Mouse (Mus musculus) lung, adult 2 months (tissue): ENCODE measurements at regions not wholly inside any gene's neighbourhood (a gene's known extent, or its start where the extent isn't known, plus 50 kb on each side); places are given as distances from the start of the nearest gene placed in this dataset.

Experiments
- DNase-seq: peaks from one replicate; pipeline ENCODE4 v3.0.0; 2022
- H3K4me1 ChIP-seq: fragments of 200-500 bp; 2 replicates; pipeline ENCODE4 v1.6.1; 2011; ENCODE audit warnings: low read length; ENCODE audit not compliant: control insufficient read depth, insufficient read depth
- H3K4me3 ChIP-seq: fragments of 200-500 bp; replicated peaks from 2 replicates; pipeline ENCODE3; 2011; ENCODE audit warnings: low read depth, mild to moderate bottlenecking, control low read depth, low read length; ENCODE audit errors: extremely low read depth
- CTCF ChIP-seq: fragments of 200-500 bp; IDR thresholded peaks from 2 replicates; pipeline ENCODE4 v1.5.1; 2011; ENCODE audit warnings: mild to moderate bottlenecking, low read length, control low read depth; ENCODE audit not compliant: insufficient read depth
- POLR2A ChIP-seq: fragments of 200-500 bp; IDR thresholded peaks from 2 replicates; pipeline ENCODE4 v1.6.1; 2011; ENCODE audit warnings: low read depth, mild to moderate bottlenecking, control low read depth, low read length, borderline replicate concordance; ENCODE audit errors: extremely low read depth
- WGBS: fragments of 180-500 bp; shearing (Covaris S2); methylation state at CpG from one replicate; pipeline ENCODE4 v1.1.7; 2018; 5-methylcytosine and 5-hydroxymethylcytosine counted together

DNA sequence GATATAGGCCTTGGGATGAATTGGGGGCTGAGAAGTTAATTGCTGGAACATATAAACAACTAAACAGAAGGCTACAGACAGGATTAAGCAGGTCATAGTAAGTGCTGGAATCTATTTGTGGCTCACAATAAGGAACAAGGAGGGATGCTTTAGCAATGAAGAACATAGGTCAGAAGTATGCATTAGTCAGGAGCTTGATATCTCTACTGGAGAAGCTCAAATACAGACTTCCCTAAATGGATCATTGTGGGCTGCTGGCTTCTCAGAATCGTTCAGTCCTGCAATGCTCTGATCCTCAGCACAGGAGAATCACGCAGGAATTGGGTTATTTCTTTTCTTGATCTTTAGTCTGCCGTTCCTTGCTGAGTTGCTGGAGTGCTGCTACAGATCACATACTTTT lies 428.6 kb upstream of the Cited2 start:
- TF ChIP-seq POLR2A (no peak), CTCF (no peak)
- DNase-seq, result no peak
- WGBS, result 74% methylated on average over 3 of the region's 3 CpGs
- Histone ChIP-seq H3K4me3 (no peak overlapping the region), H3K4me1 (no peaks in the 10 kb centered on the region)

GRCm38 (mm10) chr10:17295157-17295556 lies 427.9 kb upstream of the Cited2 start:
- DNase-seq, result no peak
- TF ChIP-seq CTCF, result no peak
- no peak for TF ChIP-seq POLR2A
- 59% methylated on average over 3 of the region's 3 CpGs for WGBS
- no peaks in the 10 kb centered on the region for H3K4me1 ChIP-seq
- no peak overlapping the region for H3K4me3 ChIP-seq

DNA sequence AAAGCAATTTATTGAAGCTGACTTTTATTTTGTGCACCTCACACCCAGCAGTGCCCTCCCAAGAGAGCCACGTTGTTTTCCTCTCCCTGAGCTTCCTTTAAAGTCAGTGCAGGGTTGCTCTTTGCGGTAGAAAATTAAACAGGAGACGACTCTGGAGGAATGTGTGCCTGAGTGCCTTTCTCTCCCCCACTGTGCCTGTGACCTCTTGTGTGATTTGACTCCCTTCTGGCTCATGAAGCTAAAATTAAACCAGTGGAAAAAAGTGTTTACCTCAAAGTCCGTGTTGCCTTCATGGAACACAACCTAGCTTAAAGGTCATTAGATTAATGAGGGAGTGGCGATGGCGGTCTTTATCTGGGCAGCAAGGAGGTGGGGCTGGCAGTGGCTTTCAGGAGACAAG lies 423.4 kb upstream of the Cited2 start:
- H3K4me1 ChIP-seq, result no peaks in the 10 kb centered on the region
- DNase-seq, result no peak
- 31% methylated on average over 6 of the region's 6 CpGs for WGBS
- H3K4me3 ChIP-seq, result no peak overlapping the region
- no peak for TF ChIP-seq CTCF
- no peak for TF ChIP-seq POLR2A

DNA sequence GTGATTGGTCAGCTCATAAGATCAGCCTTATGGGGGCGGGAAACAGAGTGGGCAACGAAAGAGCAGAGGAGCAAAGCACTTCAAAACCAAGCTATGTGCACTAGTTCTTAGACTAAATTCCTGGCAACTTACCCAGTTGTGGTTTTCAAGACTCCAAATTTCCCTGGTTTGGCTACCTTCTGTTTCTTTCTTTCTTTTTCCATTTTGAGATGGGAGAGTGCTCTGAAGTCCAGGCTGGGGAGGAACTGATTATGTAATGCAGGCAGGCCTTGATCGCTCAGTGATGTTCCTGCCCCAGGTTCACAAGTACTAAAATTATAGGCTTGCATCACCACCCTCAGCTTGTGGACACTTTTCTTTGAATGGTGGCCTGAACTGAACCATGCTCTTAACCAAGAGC lies 396.3 kb upstream of the Cited2 start:
- Histone ChIP-seq H3K4me1 (no peaks in the 10 kb centered on the region), H3K4me3 (no peak overlapping the region)
- WGBS, result 65% methylated on average over 3 of the region's 3 CpGs
- DNase-seq, result no peak
- TF ChIP-seq CTCF (no peak), POLR2A (no peak)

- Histone ChIP-seq H3K4me3 (peak overlapping the region; percentile 41), H3K4me1 (no peaks in the 10 kb centered on the region)
- no peak for TF ChIP-seq POLR2A
- TF ChIP-seq CTCF, result no peak
- DNase-seq, result no peak
- 13% methylated on average over 6 of the region's 6 CpGs for WGBS
Measured at GRCm38 (mm10) chr10:17330904-17331606, 392.0 kb upstream of the Cited2 start.

- DNase-seq, result no peak
- TF ChIP-seq CTCF, result no peak
- Histone ChIP-seq H3K4me1 (no peaks in the 10 kb centered on the region), H3K4me3 (peak overlapping the region; percentile 41)
- WGBS, result 8% methylated on average over 7 of the region's 7 CpGs
Measured at GRCm38 (mm10) chr10:17331607-17332008, 391.4 kb upstream of the Cited2 start.

- no peaks in the 10 kb centered on the region for H3K4me1 ChIP-seq
- TF ChIP-seq CTCF (no peak), POLR2A (no peak)
- no peak for DNase-seq
- WGBS, result 60% methylated on average over 6 of the region's 6 CpGs
- H3K4me3 ChIP-seq, result no peak overlapping the region
Measured at GRCm38 (mm10) chr10:17332025-17332767, 390.8 kb upstream of the Cited2 start.

DNA sequence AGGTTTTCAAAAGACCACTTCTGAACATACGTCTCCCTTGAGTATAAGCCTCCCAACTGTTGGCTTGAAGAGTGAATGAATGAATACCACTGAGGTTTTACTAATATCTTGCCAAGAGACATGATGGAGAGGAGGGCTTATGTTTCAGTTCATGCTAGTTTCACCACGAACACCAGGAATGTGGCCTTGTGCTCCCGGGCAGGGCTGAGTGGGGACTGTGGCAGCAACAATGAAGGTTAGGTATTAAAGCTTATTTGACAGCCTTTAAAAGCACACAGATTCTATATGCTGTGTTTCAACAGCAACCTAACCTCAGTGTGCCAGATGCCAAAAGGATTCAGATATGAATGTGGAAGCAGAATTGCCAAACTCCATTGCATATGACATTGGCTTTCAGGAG lies 390.0 kb upstream of the Cited2 start:
- 70% methylated on average over 3 of the region's 3 CpGs for WGBS
- Histone ChIP-seq H3K4me1 (no peaks in the 10 kb centered on the region), H3K4me3 (no peak overlapping the region)
- no peak for DNase-seq
- TF ChIP-seq POLR2A (no peak), CTCF (no peak)

DNA sequence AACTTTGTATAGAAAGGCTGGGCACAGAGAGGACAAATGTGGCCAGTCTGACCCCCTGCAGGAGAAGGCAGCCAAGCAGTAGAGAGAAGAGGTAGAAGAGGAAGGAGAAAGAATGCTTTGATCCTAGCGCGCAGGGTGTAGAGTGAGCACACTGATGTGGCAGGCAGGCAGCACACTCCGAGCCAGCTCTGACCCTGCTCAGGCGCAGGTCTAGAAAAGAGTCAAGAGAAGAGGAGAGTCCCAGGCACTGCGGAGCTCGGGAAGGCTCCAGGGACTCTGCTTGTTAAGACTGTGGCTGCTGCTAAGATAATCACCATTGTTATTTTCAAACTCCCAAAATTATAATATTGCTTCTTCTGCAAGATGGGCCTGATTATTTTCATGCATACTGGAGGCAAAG lies 389.3 kb upstream of the Cited2 start:
- H3K4me3 ChIP-seq, result no peak overlapping the region
- no peak for DNase-seq
- TF ChIP-seq CTCF, result no peak
- TF ChIP-seq POLR2A, result no peak
- H3K4me1 ChIP-seq, result no peaks in the 10 kb centered on the region
- 36% methylated on average over 6 of the region's 6 CpGs for WGBS

DNA sequence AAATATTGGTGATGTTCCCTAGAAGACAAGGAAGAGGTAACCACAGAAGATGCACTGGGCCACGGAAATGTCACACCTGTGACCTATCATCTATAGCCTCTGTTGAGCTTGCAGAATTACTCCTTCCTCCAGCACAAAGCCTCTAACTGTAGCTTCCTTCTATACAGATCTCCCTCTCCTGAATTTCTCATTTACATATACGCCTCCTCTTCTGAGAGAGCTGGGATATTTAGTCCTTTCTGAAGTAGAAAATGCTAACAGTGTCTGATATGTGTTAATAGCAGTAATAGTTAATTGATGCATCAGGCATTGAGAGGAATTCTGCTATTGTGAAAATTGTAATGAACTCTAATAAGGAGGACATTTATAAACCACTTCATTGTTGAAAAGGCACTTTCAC lies 385.8 kb upstream of the Cited2 start:
- Histone ChIP-seq H3K4me1 (no peaks in the 10 kb centered on the region), H3K4me3 (no peak overlapping the region)
- WGBS, result 88% methylated on average over 2 of the region's 2 CpGs
- TF ChIP-seq CTCF (no peak), POLR2A (no peak)
- DNase-seq, result no peak
